Mouse (Mus musculus) cerebellum, adult 8-10 months (tissue): ENCODE measurements around the gene Ubr2.
A peak's percentile ranks its signal among the peaks of the same experiment; 100 is the strongest.

Experiments
- DNase-seq: peaks from one replicate; pipeline ENCODE4 v3.0.0; 2022

Gene Ubr2

DNA sequence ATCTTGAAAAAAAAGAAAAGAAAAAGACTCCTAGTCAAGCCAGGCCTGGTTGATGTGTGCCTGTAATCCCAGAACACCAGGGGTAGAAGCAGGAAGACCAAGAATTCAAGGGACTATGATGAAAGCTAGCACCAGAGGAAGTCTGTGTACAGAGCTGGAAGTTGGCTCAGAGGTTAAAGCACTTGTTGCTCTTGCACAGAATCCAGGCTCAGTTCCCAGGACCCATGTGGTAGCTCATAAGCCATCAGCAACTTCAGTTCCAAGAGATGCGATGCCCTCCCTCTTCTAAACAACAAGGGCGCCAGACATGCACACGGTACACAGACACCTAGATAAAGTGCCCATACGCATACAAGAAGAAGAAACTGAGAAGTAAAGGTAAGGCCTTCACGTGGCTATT is 8.0 kb downstream of the Ubr2 start:
- no peak for DNase-seq

DNA sequence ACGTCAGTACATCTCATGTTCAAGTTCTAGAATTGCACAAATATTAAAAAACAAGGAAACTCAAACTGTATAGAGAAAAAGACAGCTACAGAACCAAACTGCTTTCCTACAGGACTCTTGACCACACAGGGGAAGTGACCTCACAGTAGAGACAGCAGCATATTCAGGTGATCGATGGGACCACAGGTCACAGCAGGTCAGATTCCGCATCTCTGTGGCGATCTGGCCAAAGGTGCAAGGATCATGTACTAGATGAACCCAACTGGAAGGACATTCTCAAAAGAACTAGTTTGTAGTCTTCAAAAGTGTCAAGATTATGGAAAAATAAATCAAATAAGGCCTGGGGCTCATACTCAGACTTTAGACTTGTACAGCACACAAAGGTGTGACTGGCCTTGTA is 11.5 kb downstream of the Ubr2 start:
- DNase-seq, result no peak

DNA sequence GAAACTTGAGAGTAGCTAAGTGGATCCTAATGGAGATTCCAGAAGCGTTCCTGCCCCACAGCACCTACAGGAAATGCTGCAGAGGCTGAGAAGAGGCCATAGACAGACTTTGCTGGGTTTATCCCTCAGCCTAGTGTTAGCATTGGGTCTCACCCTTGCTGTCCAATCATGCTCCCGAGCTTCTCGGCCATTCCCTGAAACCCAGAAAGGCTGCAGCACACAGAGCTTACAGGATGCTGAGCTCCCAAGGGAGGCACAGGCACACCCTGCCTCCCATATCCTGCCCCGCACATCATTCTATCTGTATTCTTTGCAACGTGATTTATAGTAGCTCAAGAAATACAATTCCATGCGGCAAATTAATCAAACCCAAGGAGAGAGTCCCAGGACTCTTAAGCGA is 13.9 kb downstream of the Ubr2 start:
- no peak for DNase-seq

DNA sequence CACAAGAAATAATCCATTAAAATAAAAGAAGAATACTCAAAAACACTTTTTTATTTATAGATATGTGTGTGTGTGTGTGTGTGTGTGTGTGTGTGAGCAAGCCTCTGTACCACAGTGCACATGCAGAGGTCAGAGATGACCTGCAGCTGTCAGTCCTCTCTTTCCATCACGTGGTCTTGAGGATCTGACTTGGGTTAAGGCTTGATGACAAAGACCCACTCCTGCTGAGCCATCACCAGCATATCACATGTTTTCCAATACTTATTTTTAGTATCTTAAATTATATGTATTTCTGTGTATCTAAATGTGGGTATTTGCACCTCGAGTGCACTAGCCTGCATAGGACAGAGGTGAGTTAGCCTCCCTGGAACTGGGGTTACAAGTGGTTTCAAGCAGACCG is 14.7 kb downstream of the Ubr2 start:
- no peak for DNase-seq

DNA sequence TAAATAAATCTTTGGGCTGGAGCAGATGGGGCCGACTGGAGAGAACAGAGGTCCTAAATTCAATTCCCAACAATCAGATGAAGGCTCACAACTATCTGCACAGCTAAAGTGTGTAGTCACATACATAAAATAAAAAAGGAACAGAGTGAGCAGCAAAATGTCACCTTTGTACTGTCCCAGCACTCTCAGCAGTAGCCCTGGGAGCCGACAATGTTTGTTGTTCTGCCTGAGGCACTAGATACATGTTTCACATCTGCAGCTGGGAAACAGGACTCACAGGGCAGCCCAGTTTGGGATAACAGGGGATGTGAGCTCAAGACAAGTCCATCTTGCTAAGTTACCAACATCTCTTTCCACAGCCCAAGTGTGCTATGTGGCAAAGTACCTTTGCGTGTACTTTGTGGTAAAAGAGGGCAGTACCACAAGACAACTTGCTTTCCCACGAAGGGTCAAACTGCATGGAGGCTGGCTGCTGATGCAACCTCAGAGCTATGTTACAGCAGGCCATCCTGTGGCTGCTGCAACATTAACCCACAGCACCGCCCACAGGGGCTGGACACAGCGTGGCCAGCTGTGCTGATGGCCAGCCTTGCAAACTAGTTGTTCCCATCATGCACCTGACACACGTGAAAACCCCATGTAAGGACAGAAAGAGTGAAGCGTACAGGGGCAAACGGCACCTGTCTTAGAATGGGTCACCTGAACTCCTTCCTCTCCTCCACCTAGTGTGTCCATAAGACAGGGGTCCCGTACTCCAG is 15.5 kb downstream of the Ubr2 start:
- DNase-seq, result no peak

DNA sequence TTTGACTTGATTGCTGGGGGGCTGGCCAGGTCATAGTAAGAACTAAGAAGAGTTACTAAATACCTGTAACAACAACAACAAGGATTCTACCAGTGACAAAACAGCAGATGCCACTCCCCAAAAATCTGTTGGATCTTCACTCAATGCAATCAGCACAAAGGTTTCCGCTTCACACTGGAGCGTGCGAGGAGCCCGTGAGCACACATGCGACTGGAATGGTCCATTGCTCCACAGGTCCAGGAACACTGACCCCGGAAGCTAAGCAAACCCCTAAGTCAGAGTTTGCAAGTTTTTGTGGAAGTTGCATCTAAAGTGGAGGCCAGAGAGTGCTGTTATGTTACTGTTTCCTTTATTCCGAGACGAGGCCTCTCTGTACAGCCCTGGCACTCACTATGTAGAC is 16.7 kb downstream of the Ubr2 start:
- DNase-seq, result no peak

DNA sequence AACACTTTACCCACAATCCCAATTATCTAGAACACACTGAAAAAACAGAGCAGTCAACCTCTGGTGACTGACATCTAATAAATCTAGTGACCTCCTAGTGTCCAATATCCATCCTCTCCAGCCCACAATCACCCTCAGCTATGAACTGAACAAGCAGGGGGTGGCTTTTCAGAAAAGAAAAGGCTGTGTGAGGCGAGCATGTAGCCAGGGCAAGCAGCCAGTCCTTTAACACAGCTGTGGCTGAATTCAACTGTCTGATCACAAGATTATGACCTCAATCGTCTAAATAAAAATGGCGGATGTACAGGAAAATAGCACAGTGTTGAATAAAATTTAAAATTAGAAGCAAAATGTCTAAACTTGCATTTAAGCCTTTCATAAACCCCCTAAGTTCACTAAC is 22.7 kb downstream of the Ubr2 start:
- DNase-seq, result no peak

DNA sequence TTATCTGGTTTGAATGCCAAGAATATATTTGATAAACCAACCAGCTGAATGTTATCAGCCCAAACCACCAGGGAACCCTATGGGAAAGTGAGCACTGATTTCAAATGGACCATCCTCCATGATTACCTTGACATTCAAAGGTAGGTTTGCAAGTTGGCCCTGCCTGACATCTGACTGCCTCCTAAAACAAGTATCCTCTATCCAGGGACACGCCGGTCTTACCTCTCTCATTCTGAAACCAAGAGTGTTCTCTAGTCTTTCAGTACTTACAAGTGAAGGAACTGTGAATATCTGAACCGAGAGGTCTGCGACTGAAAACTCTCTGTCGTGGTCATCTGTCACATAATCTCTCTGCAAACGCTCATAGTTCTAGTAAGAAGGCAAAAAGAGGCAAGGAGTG is 30.3 kb downstream of the Ubr2 start:
- no peak for DNase-seq

DNA sequence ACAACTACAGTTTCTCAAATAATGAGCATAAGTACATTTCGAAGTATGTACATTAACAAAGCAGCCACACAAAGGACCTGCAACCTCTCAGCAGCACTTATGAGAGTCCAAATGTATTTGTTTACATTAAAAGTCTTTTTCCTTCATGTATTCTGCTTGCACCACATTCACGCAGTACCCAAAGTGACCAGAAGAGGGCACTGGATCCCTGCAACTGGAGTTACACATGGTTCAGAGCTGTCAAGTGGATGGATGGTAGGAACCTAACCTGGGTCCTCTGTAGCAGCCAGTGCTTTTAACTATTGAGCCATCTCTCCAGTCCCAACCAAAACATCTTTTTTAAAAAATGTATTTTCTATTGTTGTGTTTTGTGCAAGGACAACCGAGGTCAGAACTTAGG is 35.2 kb downstream of the Ubr2 start:
- peak; percentile 44 for DNase-seq

DNA sequence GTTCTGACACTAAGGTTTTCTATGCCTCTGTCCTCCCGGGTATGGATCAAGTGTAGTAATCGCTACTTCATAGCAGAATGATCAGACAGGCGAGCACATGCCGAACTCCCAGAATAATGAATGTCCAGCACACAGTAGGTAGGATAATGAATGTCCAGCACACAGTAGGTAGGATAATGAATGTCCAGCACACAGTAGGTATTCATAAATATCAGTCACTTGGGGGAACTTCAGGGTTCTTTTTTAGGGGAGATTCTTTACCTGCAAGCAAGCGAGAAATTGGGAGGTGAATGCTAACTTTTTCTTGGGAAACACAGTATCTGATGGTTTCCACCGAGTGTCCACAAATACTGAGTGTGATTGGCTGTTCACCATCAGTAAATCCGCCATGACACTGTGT is 37.8 kb downstream of the Ubr2 start:
- DNase-seq, result no peak

DNA sequence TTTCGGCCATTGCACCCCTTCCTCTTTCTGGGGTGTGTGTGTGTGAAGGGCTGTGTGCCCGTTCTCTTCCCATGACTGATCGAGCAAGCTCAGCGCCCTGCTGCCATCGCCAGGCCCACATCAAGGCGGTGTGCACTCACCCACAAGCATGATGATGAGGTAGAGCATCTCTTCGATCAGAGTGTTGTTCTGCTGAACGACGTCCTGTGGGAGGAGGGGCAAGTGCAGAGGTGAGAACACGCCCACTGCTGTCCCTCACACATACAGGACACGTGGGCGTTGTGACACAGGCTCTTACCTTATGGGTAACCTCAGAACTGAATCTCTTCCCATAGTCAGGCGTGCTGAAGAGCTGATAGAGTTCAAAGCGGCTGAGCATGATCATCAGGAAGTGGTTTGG is 43.5 kb downstream of the Ubr2 start:
- DNase-seq, result no peak

DNA sequence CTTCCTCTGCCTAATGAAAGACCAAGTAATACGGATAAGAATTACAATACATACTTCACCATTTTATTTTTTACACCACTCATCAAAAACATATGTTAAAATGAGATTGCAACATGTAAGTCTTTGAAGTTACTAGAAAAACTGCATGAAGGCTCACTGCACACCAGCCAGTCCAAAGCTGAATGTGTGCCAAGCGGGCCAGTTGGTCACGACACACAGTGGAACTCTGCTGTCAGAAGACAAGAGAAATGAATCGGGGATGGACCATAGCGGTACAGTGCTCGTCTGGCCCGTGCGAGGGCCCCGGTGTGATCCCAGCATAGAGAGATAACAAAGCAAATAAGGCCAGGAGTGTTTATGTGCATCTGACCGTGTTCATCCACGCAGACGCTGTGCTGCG is 47.2 kb downstream of the Ubr2 start:
- peak; percentile 3 for DNase-seq

DNA sequence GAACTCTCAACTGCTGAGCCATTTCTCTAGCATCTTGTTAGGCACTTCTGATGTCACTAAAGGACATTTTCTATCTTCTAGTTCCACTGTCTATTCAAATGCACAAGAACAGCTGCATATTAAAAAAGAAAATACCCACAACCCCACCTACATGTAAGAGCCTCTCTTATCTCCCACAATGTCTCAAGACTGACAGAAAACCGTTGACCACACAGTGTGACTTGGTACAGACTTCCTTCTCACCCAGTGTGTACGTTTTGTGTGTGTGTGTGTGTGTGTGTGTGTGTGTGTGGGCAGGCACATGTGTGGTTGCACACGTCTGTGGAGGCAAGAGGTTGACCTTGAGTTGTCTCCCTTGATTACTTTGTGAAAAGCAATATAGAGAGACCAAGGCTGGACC is 48.2 kb downstream of the Ubr2 start:
- no peak for DNase-seq

DNA sequence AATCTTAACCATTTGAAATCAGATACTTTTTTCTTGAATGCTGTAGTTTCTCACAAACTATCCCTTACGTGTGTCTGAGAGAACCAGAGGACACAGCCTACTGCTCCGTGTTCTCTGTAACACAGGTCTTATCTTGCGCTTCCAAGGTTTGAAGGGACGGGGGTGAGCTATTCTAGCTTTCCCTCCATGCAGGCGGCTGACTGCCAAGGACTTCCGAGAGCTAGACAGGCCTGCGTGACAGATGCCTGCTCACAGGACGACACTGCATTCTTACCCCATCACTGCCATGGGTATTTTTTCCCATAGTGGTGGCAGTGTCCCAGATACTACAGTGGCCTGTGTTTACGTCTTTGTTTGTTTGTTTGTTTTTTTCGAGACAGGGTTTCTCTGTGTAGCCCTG is 50.1 kb downstream of the Ubr2 start:
- DNase-seq, result no peak

DNA sequence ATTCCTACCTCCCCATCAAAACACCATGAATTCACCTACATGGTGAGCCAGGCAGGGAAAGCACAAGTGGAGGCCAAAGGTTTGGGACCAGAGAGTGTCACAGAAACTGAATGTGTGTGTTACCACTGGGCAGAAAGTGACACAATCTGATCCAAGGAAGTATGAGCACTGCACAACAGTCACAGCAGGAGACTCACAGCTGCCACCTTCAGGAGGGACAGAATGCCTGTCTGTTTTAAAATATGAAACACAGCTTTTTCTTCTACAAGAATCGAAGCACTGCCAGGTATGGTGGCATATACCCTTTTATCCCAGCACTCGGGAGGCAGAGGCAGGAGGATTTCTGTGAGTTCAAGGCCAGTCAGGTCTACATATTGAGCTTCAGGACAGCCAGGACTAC is 52.3 kb downstream of the Ubr2 start:
- DNase-seq, result no peak

DNA sequence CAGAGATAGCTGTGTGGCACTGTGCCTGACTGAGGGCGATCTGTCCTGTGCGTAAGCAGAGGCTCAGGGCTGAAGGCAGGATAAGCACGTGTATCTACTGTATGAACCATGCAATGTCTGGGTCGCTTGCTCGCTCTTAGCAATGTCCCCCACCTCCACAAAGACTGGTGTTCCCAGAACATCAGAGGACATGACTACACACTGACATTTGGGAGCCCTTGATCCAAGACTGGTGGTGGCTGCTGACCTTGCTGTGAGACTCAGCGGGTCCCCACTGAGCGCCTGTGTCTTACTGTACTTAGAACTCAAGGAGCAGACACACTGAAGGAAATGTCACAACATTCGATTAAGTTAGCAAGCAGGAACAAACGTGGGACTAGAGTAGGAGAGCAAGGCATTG is 64.1 kb downstream of the Ubr2 start:
- DNase-seq, result no peak

DNA sequence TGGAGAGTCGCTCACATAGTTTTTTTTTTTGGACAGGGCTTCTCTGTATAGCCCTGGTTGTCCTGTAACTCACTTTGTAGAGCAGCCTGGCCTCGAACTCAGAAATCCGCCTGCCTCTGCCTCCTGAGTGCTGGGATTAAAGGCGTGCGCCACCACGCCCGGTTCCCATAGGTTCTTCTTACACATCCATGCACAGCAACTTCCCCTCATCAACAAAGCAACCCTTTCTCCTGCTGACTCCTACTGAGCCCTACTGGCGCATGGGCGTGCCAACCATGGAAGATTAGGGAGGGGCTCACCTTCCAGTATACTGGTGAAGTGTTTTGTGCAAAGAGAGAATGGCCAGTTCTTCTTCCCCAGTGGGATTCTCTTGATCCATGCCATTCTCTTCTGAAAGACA is 67.9 kb downstream of the Ubr2 start:
- DNase-seq, result no peak

DNA sequence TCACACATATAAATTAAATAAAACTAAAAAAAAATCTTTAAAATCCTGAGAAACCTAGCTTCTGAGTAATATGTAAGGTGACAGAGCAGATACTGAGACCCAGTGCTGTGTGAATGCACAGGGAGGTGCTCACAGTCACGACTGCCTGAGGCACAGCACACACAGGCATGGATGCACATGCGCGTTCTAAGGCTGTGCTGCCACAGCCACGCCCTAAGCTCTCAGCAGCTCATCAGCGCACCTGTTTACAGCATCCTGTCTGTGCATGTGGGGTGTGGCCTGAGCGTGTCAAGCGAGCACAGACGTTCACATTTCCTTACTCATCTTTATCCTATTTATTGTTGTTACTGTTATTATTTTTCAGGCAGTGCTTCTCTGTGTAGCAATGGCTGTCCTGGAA is 69.9 kb downstream of the Ubr2 start:
- no peak for DNase-seq

DNA sequence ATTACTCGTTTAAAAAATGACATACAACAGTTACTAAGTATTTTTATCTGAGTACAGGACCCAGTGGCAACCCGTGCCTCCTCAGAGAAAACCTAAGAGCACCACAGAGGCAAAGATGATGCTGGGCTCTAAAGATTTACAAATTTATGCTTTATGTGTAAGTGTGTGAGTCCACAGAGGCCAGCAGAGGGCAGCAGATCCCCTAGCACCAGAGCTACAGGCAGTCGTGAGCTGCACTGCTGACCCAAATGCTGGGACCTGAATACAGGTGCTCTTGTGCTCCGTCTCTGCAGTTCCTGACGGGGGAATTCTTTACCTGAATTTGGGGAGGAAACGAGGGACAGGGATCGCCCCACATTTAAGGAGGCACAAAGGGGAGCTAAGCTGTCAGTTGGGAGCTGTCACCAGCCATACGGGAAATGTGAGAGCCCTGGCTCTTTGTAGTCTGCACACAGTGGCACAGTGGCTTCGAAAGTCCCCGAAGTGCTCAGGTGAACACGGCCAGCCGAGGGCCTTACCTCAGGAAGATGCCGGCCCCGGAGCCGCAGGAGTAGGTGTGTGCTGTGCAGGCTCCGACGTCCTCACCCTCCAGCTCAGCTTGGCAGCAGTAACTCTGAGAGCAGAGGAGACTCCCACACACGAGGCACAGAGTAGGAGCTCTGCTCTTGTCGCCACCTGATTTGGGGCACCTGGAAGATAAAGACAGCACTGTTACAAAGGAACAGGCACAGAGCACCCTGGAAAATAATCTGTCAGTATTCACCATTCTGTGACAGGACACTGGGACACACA is 76.6 kb downstream of the Ubr2 start:
- peak; percentile 38 for DNase-seq

DNA sequence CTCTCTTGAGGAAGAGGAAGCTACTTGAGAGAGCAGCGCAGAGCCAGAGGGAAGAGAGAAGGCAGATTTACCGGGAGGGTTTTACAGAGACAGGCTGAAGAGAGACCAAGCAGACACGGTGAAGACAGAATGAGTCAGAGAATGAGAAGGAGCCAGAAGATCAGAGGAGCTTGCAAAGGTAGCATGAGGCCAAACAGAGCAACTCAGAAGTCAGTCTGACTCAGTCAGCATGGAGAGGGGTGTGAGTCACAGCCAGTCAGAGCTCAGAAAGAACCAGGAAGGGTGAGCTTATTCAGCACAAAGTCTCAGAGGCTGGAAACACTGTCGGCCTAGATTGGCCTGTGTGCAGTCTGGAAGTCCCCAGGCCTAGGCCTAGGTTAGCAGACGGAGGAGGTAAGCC is 77.4 kb downstream of the Ubr2 start:
- no peak for DNase-seq

DNA sequence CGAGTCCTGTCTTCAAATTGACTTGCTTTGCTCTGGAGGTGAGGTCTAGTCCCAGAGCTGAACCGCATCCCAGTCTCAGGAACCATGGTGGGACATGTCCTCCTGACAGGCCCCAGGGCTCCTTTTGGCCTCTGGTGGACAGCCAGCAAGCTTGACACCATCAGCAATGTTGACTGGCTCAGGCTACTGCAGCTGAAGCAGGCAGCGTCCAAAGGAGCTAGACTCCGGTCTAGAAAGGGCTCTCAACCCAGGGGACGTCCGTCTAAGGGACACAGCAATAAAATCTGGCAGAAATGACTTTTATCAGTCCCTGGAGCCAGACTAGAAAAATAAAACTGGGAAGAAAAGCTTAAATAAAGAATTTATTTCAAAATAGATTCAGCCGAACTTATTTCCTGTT is 80.5 kb downstream of the Ubr2 start:
- no peak for DNase-seq

DNA sequence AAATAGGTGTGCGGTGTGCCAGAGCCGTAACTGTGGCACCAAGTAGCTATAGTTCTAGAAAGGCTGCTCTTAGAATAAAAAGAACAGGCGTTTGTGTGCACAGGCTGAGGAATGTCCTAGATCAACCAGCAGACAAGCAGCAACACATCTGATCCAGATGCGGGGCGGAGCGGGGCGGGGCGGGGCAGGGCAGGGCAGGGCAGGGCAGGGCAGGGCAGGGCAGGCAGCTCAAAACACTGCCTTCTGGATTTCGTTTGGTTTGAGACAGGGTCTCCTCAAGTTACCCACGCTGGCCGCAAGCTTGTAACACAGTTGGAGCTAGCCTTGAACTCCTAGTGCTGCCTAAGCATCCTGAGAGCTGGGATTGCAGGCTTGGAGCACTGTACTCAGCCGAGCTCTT is 81.1 kb downstream of the Ubr2 start:
- DNase-seq, result no peak

DNA sequence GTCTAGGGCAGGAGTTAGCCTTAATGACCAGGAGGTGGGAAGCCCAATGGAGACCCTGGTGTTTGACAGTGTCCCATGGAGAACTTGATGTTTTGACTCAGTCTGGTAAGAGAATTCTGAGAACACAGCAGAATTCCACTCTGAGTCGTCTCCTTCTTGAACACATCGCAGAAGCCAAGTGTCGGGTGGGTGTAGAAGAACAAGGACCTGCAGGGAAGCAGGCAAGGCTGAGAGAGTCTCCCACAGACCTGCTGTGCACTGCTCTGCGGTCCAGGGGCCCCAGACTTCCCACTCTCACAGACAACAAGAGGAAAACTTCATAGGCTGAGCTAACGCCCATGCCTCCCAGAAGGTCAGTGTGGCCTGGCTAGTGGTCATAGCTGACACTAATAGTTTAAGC is 82.6 kb downstream of the Ubr2 start:
- no peak for DNase-seq

DNA sequence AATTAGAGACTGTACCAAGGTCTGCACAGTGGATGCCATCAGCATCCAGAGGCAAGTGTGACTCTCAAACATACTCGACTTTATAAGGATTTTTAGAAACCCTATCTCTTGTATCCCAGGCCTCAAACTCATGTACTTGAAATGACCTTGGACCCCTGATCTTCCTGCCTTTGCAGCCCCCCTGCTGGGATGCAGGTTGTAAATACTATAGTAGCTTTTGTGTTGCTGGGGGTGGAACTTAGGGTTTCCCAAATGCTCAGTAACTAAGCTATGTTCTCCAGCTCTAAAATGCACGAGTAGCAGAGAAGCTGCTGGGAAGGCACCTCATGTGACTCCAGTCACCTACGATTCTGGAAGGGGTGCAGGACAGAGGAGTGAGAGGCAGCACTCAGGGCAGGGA is 83.4 kb downstream of the Ubr2 start:
- DNase-seq, result no peak

DNA sequence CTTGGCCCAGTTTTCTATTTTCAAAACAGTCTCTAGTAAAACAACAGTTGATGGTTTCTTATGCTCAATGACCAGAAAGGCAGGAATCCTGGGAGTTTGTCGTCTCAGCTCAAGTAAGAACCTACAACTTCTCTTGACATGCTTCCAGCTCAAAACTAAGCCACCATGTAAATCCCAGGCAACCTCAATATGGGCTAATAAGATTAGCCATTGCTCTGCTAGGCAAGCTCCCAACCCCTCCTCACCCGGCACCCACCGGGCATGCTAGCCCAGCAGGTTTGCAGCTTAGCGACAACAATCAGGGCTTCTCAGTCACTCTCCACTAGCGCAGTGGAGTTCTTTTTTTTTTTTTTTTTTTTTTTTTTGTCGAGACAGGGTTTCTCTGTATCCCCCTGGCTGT is 84.2 kb downstream of the Ubr2 start:
- DNase-seq, result no peak
